Mouse (Mus musculus) mesoderm, embryonic 11.5 days (tissue): ENCODE measurements at regions not wholly inside any gene's neighbourhood (a gene's known extent, or its start where the extent isn't known, plus 50 kb on each side); places are given as distances from the start of the nearest gene placed in this dataset.

Source experiments
- DNase-seq: peaks from one replicate; pipeline ENCODE4 v3.0.0-alpha.2; 2012; ENCODE audit warnings: low read depth, low spot score

DNA sequence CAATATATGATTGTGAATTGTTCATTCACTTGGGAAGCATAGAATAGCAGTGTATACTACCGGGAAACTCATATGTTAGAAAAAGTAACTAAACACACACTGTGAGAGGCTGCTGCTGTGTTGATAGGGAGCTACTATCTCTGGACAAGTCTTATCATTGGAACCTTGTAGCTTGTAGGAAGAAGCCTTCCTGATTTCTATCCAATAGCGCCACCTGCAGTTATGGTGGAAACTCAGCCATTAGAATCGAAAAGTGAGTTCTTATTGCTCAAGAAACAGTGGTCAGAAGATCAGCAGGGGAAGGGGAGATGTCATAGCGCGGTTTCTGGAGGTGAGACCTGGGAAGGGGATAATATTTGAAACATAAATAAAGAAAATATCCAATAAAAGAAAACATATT, 1245.1 kb upstream of the Cdh6 start:
- DNase-seq, result peak; percentile 5

DNA sequence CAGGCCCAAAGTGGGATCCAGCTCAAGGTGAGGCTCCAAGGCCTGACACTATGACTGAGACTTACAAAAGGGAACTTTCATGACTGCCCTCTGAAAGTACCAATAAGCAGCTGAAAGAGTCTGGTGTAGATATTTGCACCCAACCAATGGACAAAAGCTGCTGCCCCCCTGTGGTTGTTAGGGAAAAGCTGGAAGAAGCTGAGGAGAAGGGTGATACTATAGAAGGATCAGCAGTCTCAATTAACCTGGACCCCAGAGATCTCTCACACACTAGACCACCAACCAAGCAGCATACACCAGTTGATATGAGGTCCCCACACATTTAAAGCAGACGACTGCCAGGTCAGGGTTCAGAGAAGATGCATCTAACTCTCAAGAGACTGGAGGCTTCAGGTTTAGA, 1211.9 kb upstream of the Cdh6 start:
- DNase-seq, result no peak

DNA sequence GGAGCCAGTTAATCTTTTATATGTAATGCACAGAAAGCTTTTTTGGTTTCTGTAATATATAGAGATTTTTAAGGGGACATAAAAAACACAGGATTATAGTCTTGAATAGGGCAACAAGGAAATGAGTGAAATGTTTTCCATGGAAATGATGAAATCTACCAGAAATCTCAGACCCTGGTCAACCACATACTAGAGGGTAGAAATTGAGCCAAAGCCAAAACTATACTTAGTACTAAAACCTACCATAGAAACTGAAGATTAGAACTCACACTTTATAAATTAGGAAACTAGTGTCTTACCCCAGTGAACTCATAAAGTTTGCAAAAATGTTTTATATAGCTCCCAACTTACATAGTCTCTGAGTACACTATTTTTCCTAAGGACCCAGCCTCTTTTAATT, 1204.9 kb upstream of the Cdh6 start:
- DNase-seq, result no peak
